Mouse (Mus musculus) forebrain, embryonic 14.5 days (tissue): Measurements from ENCODE around the gene Stoml2. TPM values are rescaled to one million over a fixed set of nuclear protein-coding genes. Genes with fewer than 3 reads are reported as not detected.

Experiments
- polyA plus RNA-seq: library from polyadenylated mRNA; unstranded; fragments of >200 nt; fragmentation: Nextera tagmentation; extraction: Ambion mirVana; gene quantifications from 2 replicates; pipeline ENCODE4 v1.2.1, GENCODE M21; 2014

Stoml2 gene
- polyA plus RNA-seq, 1 experiment from 2014 or later = 334 TPM

Other genes with a start within 250 kb of the Stoml2 start
- not detected in 2 replicates for gene Fam205a1, start 177.8 kb downstream of the Stoml2 start, polyA plus RNA-seq
- 0.10 and 0.41 TPM in 2 replicates for gene Gm12394, start 174.9 kb downstream of the Stoml2 start, polyA plus RNA-seq
- gene Fam205c, start 157.5 kb downstream of the Stoml2 start, polyA plus RNA-seq = 0.64 and 0.98 TPM in 2 replicates
- gene Phf24, start 115.0 kb downstream of the Stoml2 start, polyA plus RNA-seq = 11.8 and 17.2 TPM in 2 replicates
- gene Dnajb5, start 81.9 kb downstream of the Stoml2 start, polyA plus RNA-seq = 52.1 and 61.1 TPM in 2 replicates
- 0.47 and 0.53 TPM in 2 replicates for gene 1700022I11Rik, start 62.1 kb downstream of the Stoml2 start, polyA plus RNA-seq
- gene Vcp, start 31.2 kb downstream of the Stoml2 start, polyA plus RNA-seq = 446 and 480 TPM in 2 replicates
- 17.3 and 26.1 TPM in 2 replicates for gene Fancg, start 21.2 kb downstream of the Stoml2 start, polyA plus RNA-seq
- gene Pigo, start 5.9 kb downstream of the Stoml2 start, polyA plus RNA-seq = 18.1 and 18.2 TPM in 2 replicates
- 19.3 and 26.7 TPM in 2 replicates for gene Fam214b, start 14.5 kb upstream of the Stoml2 start, polyA plus RNA-seq
- gene Unc13b, start 27.2 kb upstream of the Stoml2 start, polyA plus RNA-seq = 8.1 and 12.3 TPM in 2 replicates
- gene Atp8b5, start 235.4 kb upstream of the Stoml2 start, polyA plus RNA-seq = 0.46 and 0.79 TPM in 2 replicates